Mouse (Mus musculus) brain, embryonic 14.5 days (tissue): ENCODE measurements around the gene Vps25.

Experiments
- CTCF ChIP-seq: fragments of 200-500 bp; IDR thresholded peaks from 2 replicates; pipeline ENCODE4 v1.5.1; 2012; ENCODE audit warnings: inconsistent platforms, mild to moderate bottlenecking, moderate library complexity, borderline replicate concordance; ENCODE audit not compliant: insufficient read depth, insufficient read length; ENCODE audit errors: extremely low read depth
- POLR2A ChIP-seq: fragments of 200-500 bp; IDR thresholded peaks from 2 replicates; pipeline ENCODE4 v1.6.1; 2012; ENCODE audit warnings: mild to moderate bottlenecking, inconsistent platforms, borderline replicate concordance; ENCODE audit not compliant: poor library complexity, insufficient read depth, insufficient read length, severe bottlenecking; ENCODE audit errors: extremely low read depth

DNA sequence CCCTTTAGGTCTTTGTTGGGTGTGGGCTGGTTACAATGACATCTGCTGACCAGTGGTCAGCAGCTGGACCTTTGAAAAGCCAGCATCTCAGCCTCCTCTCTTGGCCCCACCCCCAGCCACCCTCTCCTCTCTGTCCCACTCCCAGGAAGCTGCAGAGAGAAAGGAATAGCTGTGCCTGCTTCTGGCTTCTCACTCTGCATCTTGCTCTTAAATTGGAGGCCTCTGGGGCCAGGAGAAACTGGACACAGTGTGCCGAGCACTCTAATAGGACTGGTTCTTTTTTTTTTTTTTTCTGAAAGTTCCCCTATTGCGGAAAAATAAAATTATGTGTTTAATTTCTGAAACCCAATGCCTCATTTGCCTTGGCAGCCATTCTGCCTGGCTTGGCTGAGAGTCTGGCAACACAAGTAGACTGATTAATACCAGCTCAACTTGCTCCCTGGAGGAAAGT lies 23.4 kb upstream of the Vps25 start:
- TF ChIP-seq POLR2A (no peak), CTCF (no peak)
